8 mouse cellular contexts compared by ENCODE assay signal in the genomic region with DNA sequence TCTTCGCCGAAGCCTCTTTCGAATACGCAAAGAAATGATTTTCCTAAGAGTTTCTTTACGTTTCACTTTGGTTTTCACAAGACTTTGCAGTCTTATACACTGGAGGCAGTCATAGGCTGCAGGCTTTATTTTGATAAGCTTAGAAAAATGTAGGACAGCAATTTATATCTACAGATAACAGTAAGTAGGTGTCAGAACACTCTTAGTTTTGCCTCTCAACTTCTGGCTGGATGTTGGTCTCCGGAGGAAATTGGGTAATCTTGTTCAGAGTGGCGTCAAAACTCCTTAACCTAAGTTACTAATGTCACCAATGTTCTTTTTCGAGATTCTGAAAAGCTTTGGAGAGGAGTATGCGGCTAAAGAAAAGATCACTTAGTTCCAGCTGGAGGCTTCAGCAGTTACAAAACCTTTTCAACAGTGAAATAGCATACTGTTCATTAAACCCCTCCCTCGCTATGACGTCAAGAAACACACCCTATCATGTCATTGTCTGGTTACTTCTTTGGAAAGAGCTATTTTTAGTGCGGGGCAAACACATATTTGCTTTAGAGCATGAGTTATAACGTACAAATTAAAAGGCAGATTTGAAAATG. TPM values are rescaled to one million over a fixed set of nuclear protein-coding genes. Genes with fewer than 3 reads are reported as not detected.
DNase-seq lines count a peak whose midpoint lies in the region; ATAC-seq and TF ChIP-seq lines count a peak whose summit lies in the region.

No protein-coding gene starts in this region.

- peak overlapping the region; percentile 61 to 83 for H3K4me3 ChIP-seq in ES-E14 (ENCODE audit: insufficient read depth in 1 of 2, low read depth in 1 of 2, low read length in 2 of 2, poor library complexity in 1 of 2, severe bottlenecking in 1 of 2)
- H3K4me3 ChIP-seq in forebrain, embryonic 16.5 days (replicated peaks; ENCODE audit: low read length): peak overlapping the region; percentile 72
- H3K4me3 ChIP-seq in liver, embryonic 11.5 days (ENCODE audit: low read depth, low read length): peak overlapping the region; percentile 77
- peak overlapping the region; percentile 76 for H3K4me3 ChIP-seq in neural tube, embryonic 15.5 days (replicated peaks)

- no peaks in the 10 kb centered on the region for H3K36me3 ChIP-seq in ES-E14 (ENCODE audit: control insufficient read depth, insufficient read depth, low read length, poor library complexity, severe bottlenecking)
- no peaks in the 10 kb centered on the region for H3K36me3 ChIP-seq in forebrain, embryonic 16.5 days (ENCODE audit: control insufficient read depth, insufficient read depth)
- no peaks in the 10 kb centered on the region for H3K36me3 ChIP-seq in liver, embryonic 11.5 days (ENCODE audit: control insufficient read depth, insufficient read depth, low read length)
- H3K36me3 ChIP-seq in neural tube, embryonic 15.5 days: 0 out of 2 replicates have a peak, but pooled peaks cover 5% of the 10 kb centered on the region

- 40% methylated on average over 13 of the region's 13 CpGs for WGBS in forebrain, embryonic 16.5 days
- WGBS in liver, embryonic 11.5 days: 50% methylated on average over 13 of the region's 13 CpGs
- WGBS in neural tube, embryonic 15.5 days: 46% methylated on average over 13 of the region's 13 CpGs

- no peaks in the 10 kb centered on the region for H3K27me3 ChIP-seq in forebrain, embryonic 16.5 days (replicated peaks; ENCODE audit: control insufficient read depth, insufficient read depth, low read length)
- H3K27me3 ChIP-seq in liver, embryonic 11.5 days (replicated peaks; ENCODE audit: control insufficient read depth, insufficient read depth, low read length): no peaks in the 10 kb centered on the region
- H3K27me3 ChIP-seq in neural tube, embryonic 15.5 days (replicated peaks): no peaks in the 10 kb centered on the region

- H3K4me1 ChIP-seq in ES-E14 (ENCODE audit: control insufficient read depth in 2 of 2, insufficient read depth in 2 of 2, low read length in 2 of 2, poor library complexity in 1 of 2): peaks cover 2 to 12% of the 10 kb centered on the region in 2 experiments; a peak in 2 of 4 replicates
- H3K4me1 ChIP-seq in forebrain, embryonic 16.5 days (replicated peaks; ENCODE audit: control insufficient read depth, insufficient read depth, low read length): peaks cover 9% of the 10 kb centered on the region
- peaks cover 15% of the 10 kb centered on the region for H3K4me1 ChIP-seq in liver, embryonic 11.5 days (replicated peaks; ENCODE audit: control insufficient read depth, insufficient read depth, low read length)
- H3K4me1 ChIP-seq in neural tube, embryonic 15.5 days: peaks cover 19% of the 10 kb centered on the region

- ATAC-seq in forebrain, embryonic 16.5 days: peak; percentile 39
- ATAC-seq in liver, embryonic 11.5 days (replicated peaks; ENCODE audit: low FRiP score): peak; percentile 71
- peak; percentile 48; the same call in 1 of the 2 replicates for ATAC-seq in neural tube, embryonic 15.5 days (ENCODE audit: low FRiP score)

- peak overlapping the region; percentile 70 for H3K4me2 ChIP-seq in forebrain, embryonic 16.5 days (ENCODE audit: low read length)
- peak overlapping the region; percentile 87 for H3K4me2 ChIP-seq in liver, embryonic 11.5 days
- H3K4me2 ChIP-seq in neural tube, embryonic 15.5 days: peak overlapping the region; percentile 67

- H3K9me3 ChIP-seq in ES-E14 (ENCODE audit: control insufficient read depth, insufficient read depth, low read depth, low read length): no peaks in the 10 kb centered on the region
- H3K9me3 ChIP-seq in forebrain, embryonic 16.5 days (ENCODE audit: control insufficient read depth, low read length): no peaks in the 10 kb centered on the region
- no peaks in the 10 kb centered on the region for H3K9me3 ChIP-seq in liver, embryonic 11.5 days (ENCODE audit: control insufficient read depth, low read length)
- no peaks in the 10 kb centered on the region for H3K9me3 ChIP-seq in neural tube, embryonic 15.5 days (replicated peaks)

- in situ Hi-C loops in ES-E14 (cut with MboI; ENCODE audit: low sequenced_read_pairs in 2 of 2, unreplicated experiment in 2 of 2): no loop called here

- peak; percentile 28 for DNase-seq in adrenal gland, postnatal 14 days
- no peak for DNase-seq in adrenal gland, adult 8-10 months
- no peak for DNase-seq in ES-E14 (ENCODE audit: low read depth, low spot score)
- no peak for DNase-seq in liver, embryonic 11.5 days (ENCODE audit: low spot score)
- DNase-seq in spleen, adult 18-20 months: no peak
- no peak for DNase-seq in kidney, adult 18-20 months

- no peak overlapping the region for H3K9ac ChIP-seq in ES-E14 (ENCODE audit: insufficient read depth, low read depth, low read length, poor library complexity, severe bottlenecking)
- no peak overlapping the region; the same call in 1 of the 2 replicates for H3K9ac ChIP-seq in forebrain, embryonic 16.5 days (replicated peaks; ENCODE audit: low read depth, low read length)
- no peak overlapping the region for H3K9ac ChIP-seq in liver, embryonic 11.5 days (ENCODE audit: low read depth, low read length)
- H3K9ac ChIP-seq in neural tube, embryonic 15.5 days (replicated peaks): peak overlapping the region; percentile 90; the same call in 1 of the 2 replicates

- no peak overlapping the region for H3K27ac ChIP-seq in ES-E14 (ENCODE audit: insufficient read depth, low read depth, low read length, poor library complexity, severe bottlenecking)
- H3K27ac ChIP-seq in forebrain, embryonic 16.5 days (ENCODE audit: low read length): peak overlapping the region; percentile 3
- peak overlapping the region; percentile 36 for H3K27ac ChIP-seq in liver, embryonic 11.5 days (ENCODE audit: low read depth, low read length)
- peak overlapping the region; percentile 95 for H3K27ac ChIP-seq in neural tube, embryonic 15.5 days (replicated peaks)

TF ChIP-seq in ES-E14, 5 proteins besides CTCF, POLR2A, EP300 and RAD21:
- no peak for TF ChIP-seq HCFC1 (IDR thresholded peaks at IDR 0.05; ENCODE audit: borderline replicate concordance, insufficient read depth, low read length)
- TF ChIP-seq MAFK (IDR thresholded peaks at IDR 0.05; ENCODE audit: insufficient read depth, low read depth, low read length): no peak
- no peak for TF ChIP-seq CHD2 (IDR thresholded peaks at IDR 0.05; ENCODE audit: low read depth, low read length)
- TF ChIP-seq ZNF384 (IDR thresholded peaks at IDR 0.05; ENCODE audit: low read depth, low read length): no peak
- no peak for TF ChIP-seq ZC3H11A (IDR thresholded peaks at IDR 0.05; ENCODE audit: borderline replicate concordance, low read depth, low read length)
TF ChIP-seq in ES-E14: peak in this region for 0.

RNA-seq across cellular contexts. Expression of gene Pmvk, which starts 4.1 kb away (rescaled TPM):
- total RNA-seq in adrenal gland, postnatal 14 days (2021): 16.6 and 19.0 TPM in 2 replicates
- total RNA-seq in adrenal gland, adult 8-10 months (2022): 10 to 100 TPM; 14.3 to 19.5 (median 15.7) TPM
- total RNA-seq in ES-E14 (2012; rRNA removed): 35.0 and 38.6 TPM in 2 replicates
- polyA plus RNA-seq in forebrain, embryonic 16.5 days (2015; fragmentation: Nextera tagmentation; extraction: Ambion mirVana): 70.2 and 92.5 TPM in 2 replicates
- 58.0 and 58.3 TPM in 2 replicates for polyA plus RNA-seq in liver, embryonic 11.5 days (2014; fragmentation: Nextera tagmentation; extraction: Ambion mirVana)
- 123 and 142 TPM in 2 replicates for polyA plus RNA-seq in neural tube, embryonic 15.5 days (2015; fragmentation: Nextera tagmentation; extraction: Ambion mirVana)

RNA-seq across cellular contexts. Expression of gene Pbxip1, which starts 22.0 kb away (rescaled TPM):
- 43.9 and 48.7 TPM in 2 replicates for total RNA-seq in adrenal gland, postnatal 14 days (2021)
- 100 to 1,000 TPM in 2 of 4 experiments, 10 to 100 TPM in 2; 57.0 to 119 (median 81.5) TPM for total RNA-seq in adrenal gland, adult 8-10 months (2022)
- 19.3 and 20.8 TPM in 2 replicates for total RNA-seq in ES-E14 (2012; rRNA removed)
- 11.1 and 14.4 TPM in 2 replicates for polyA plus RNA-seq in forebrain, embryonic 16.5 days (2015; fragmentation: Nextera tagmentation; extraction: Ambion mirVana)
- polyA plus RNA-seq in liver, embryonic 11.5 days (2014; fragmentation: Nextera tagmentation; extraction: Ambion mirVana): 8.3 and 8.7 TPM in 2 replicates
- 16.1 and 23.2 TPM in 2 replicates for polyA plus RNA-seq in neural tube, embryonic 15.5 days (2015; fragmentation: Nextera tagmentation; extraction: Ambion mirVana)

RNA-seq across cellular contexts. Expression of gene Pygo2, which starts 28.5 kb away (rescaled TPM):
- 36.4 and 48.3 TPM in 2 replicates for total RNA-seq in adrenal gland, postnatal 14 days (2021)
- 10 to 100 TPM; 42.1 to 45.1 (median 44.3) TPM for total RNA-seq in adrenal gland, adult 8-10 months (2022)
- total RNA-seq in ES-E14 (2012; rRNA removed): 39.2 and 50.3 TPM in 2 replicates
- 40.0 and 43.7 TPM in 2 replicates for polyA plus RNA-seq in forebrain, embryonic 16.5 days (2015; fragmentation: Nextera tagmentation; extraction: Ambion mirVana)
- polyA plus RNA-seq in liver, embryonic 11.5 days (2014; fragmentation: Nextera tagmentation; extraction: Ambion mirVana): 35.5 and 37.7 TPM in 2 replicates
- 38.8 and 41.1 TPM in 2 replicates for polyA plus RNA-seq in neural tube, embryonic 15.5 days (2015; fragmentation: Nextera tagmentation; extraction: Ambion mirVana)

RNA-seq across cellular contexts. Expression of gene Shc1, which starts 40.2 kb away (rescaled TPM):
- 80.5 and 94.6 TPM in 2 replicates for total RNA-seq in adrenal gland, postnatal 14 days (2021)
- 100 to 1,000 TPM; 108 to 136 (median 122) TPM for total RNA-seq in adrenal gland, adult 8-10 months (2022)
- 66.9 and 72.0 TPM in 2 replicates for total RNA-seq in ES-E14 (2012; rRNA removed)
- polyA plus RNA-seq in forebrain, embryonic 16.5 days (2015; fragmentation: Nextera tagmentation; extraction: Ambion mirVana): 14.4 and 17.2 TPM in 2 replicates
- polyA plus RNA-seq in liver, embryonic 11.5 days (2014; fragmentation: Nextera tagmentation; extraction: Ambion mirVana): 72.8 and 75.6 TPM in 2 replicates
- polyA plus RNA-seq in neural tube, embryonic 15.5 days (2015; fragmentation: Nextera tagmentation; extraction: Ambion mirVana): 22.0 and 35.3 TPM in 2 replicates

RNA-seq across cellular contexts. Expression of gene Cks1b, which starts 40.3 kb away (rescaled TPM):
- total RNA-seq in adrenal gland, postnatal 14 days (2021): 34.9 and 38.0 TPM in 2 replicates
- total RNA-seq in adrenal gland, adult 8-10 months (2022): 10 to 100 TPM; 20.3 to 33.2 (median 27.4) TPM
- 162 and 190 TPM in 2 replicates for total RNA-seq in ES-E14 (2012; rRNA removed)
- 139 and 156 TPM in 2 replicates for polyA plus RNA-seq in forebrain, embryonic 16.5 days (2015; fragmentation: Nextera tagmentation; extraction: Ambion mirVana)
- polyA plus RNA-seq in liver, embryonic 11.5 days (2014; fragmentation: Nextera tagmentation; extraction: Ambion mirVana): 498 and 502 TPM in 2 replicates
- polyA plus RNA-seq in neural tube, embryonic 15.5 days (2015; fragmentation: Nextera tagmentation; extraction: Ambion mirVana): 79.3 and 153 TPM in 2 replicates
